Mouse (Mus musculus): ENCODE measurements around the gene Usp54. TPM values are rescaled to one million over a fixed set of nuclear protein-coding genes. Genes with fewer than 3 reads are reported as not detected.

Gene Usp54
- polyA plus RNA-seq, 1 experiment from 2014 or later: 5.5 TPM

DNA sequence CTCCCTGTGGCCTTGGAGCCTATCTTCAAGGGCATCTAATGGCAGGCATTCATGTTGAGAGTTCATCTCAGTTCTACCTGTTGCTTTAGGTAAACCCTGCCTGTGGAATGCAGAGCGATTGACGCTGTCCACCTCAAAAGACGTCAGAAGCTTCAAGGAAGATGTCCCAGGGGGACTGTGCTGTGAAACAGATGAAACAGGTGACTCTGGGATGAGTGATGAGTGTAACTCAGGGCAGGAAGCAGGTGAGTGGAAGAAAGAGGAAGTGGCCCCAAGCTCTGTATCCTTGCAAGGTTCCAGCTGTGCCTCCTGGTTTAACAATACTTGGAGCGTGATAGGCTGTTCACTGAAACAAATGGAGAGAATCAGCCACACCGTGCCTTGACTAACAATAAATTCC is 79.0 kb downstream of the Usp54 start:
- no peak overlapping the region for H3K4me2 ChIP-seq
- no peaks in the 10 kb centered on the region for H3K4me1 ChIP-seq
- 84% methylated on average over 5 of the region's 5 CpGs for WGBS
- no peak for ATAC-seq (ENCODE audit: extremely low read depth, insufficient number of reproducible peaks, low FRiP score, low TSS enrichment)
- H3K9me3 ChIP-seq: no peaks in the 10 kb centered on the region
- H3K27ac ChIP-seq (replicated peaks): no peak overlapping the region
- no peaks in the 10 kb centered on the region for H3K27me3 ChIP-seq (replicated peaks)
- H3K9ac ChIP-seq: no peak overlapping the region
- no peak overlapping the region for H3K4me3 ChIP-seq
- H3K36me3 ChIP-seq: peaks cover 75% of the 10 kb centered on the region

DNA sequence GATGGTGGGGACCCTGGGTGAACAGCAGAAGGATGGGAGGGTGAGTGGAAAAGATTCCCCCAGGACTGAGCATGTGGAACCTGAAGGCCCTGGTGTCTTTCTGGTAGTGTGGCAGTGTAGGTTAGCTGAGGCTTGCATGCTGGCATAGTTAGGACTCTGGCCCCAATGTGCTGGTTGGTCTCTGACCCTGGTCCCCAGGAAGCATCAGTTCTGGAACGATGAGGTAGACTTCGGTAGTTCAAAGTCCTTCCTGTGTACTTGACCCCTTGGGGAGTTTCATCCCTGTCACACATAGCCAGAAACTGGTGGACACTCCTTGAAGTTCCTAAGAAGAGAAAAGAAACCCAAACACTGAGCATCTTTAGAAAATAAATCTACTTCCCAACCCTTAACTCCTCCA is 90.7 kb downstream of the Usp54 start:
- no peak for ATAC-seq (ENCODE audit: extremely low read depth, insufficient number of reproducible peaks, low FRiP score, low TSS enrichment)
- H3K9ac ChIP-seq: no peak overlapping the region
- H3K36me3 ChIP-seq: peaks cover 53% of the 10 kb centered on the region

DNA sequence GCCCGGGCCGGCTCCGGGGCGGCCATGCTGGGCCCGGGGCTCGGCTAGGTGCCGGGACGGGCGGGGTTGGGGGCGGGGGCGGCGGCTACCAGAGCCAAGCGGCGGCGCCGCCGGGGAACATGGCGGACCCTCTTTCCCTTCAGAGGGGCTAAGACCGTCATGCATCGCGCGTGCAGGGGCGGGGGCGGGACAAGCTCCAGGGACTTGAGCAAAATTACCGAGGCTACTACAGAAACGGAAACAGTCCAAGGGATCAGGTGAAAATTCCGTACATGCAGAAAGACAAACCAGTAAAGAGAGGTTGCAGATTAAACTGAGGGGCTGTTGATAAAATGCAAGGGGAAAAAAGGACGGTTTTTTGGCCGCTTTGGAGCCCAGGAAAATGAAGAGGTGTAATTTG is 94.4 kb downstream of the Usp54 start, which contains the start of gene Ppp3cb:
TSS of gene Ppp3cb (minus strand) at position 159 of the 400 bp plus-strand sequence.
- H3K27me3 ChIP-seq (replicated peaks): no peaks in the 10 kb centered on the region
- H3K36me3 ChIP-seq: peaks cover 32% of the 10 kb centered on the region
- under 1% methylated on average over 25 of the region's 29 CpGs for WGBS
- peaks cover 20% of the 10 kb centered on the region for H3K4me1 ChIP-seq
- H3K4me2 ChIP-seq: peak within 1 kb of the TSS; percentile 68
- peak within 1 kb of the TSS; percentile 69 for H3K4me3 ChIP-seq
- peak; percentile 80 for ATAC-seq (ENCODE audit: extremely low read depth, insufficient number of reproducible peaks, low FRiP score, low TSS enrichment)
- H3K9me3 ChIP-seq: no peaks in the 10 kb centered on the region
- peak within 1 kb of the TSS; percentile 87 for H3K9ac ChIP-seq
- peak within 1 kb of the TSS; percentile 97 for H3K27ac ChIP-seq (replicated peaks)

More for the DNA sequence above, 90.7 kb downstream of the Usp54 start:
- no peak overlapping the region for H3K27ac ChIP-seq (replicated peaks)
- peaks cover 6% of the 10 kb centered on the region for H3K4me1 ChIP-seq
- 76% methylated on average over 2 of the region's 2 CpGs for WGBS
- H3K4me2 ChIP-seq: no peak overlapping the region
- no peaks in the 10 kb centered on the region for H3K27me3 ChIP-seq (replicated peaks)
- H3K4me3 ChIP-seq: no peak overlapping the region
- no peaks in the 10 kb centered on the region for H3K9me3 ChIP-seq

DNA sequence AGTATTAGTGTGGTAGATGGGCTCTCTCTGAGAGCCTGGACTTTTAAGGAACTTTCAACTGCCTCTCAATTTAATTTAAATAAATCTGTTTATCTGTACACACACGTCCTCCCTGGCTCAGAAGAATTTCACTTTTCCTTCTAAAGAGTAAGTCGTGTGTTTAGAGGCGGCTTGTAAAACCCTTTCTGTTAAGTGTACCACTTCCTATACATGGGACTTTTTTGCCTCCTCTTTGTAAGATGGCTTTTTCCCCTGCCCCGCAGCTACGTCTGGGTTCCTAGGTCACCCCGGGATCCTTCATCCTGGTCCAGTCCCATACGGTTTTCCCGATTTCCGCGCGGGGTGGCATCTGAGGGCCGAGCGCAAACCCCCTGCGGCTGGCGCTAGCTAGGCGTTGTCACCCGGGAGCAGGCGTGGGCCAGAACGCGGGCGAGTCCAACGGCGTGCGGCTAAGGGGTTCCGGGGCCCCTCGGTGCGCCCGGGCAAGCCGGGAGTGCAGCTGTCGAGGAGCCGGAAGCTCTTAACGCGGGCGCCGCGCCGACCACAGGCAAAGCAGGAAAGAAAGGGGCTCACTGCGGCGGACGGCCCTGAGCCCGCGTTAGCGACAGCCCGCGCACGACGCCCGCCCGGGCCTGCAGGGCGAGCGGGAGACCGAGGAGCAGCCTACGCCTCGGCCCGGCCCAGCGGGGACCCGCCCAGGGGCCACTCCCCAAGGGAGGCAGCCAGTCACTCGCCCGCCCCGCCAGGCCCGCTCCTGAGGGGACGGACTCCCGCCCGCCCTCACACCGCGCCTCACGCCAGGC is 95.1 kb downstream of the Usp54 start:
- H3K9me3 ChIP-seq: no peaks in the 10 kb centered on the region
- H3K27me3 ChIP-seq (replicated peaks): no peaks in the 10 kb centered on the region
- peak overlapping the region; percentile 69 for H3K4me3 ChIP-seq
- WGBS: under 1% methylated on average over 67 of the region's 67 CpGs
- peaks cover 20% of the 10 kb centered on the region for H3K4me1 ChIP-seq
- peak overlapping the region; percentile 97 for H3K27ac ChIP-seq (replicated peaks)
- peaks cover 27% of the 10 kb centered on the region for H3K36me3 ChIP-seq
- peak overlapping the region; percentile 87 for H3K9ac ChIP-seq
- ATAC-seq (ENCODE audit: extremely low read depth, insufficient number of reproducible peaks, low FRiP score, low TSS enrichment): peak; percentile 99
- peak overlapping the region; percentile 68 for H3K4me2 ChIP-seq

DNA sequence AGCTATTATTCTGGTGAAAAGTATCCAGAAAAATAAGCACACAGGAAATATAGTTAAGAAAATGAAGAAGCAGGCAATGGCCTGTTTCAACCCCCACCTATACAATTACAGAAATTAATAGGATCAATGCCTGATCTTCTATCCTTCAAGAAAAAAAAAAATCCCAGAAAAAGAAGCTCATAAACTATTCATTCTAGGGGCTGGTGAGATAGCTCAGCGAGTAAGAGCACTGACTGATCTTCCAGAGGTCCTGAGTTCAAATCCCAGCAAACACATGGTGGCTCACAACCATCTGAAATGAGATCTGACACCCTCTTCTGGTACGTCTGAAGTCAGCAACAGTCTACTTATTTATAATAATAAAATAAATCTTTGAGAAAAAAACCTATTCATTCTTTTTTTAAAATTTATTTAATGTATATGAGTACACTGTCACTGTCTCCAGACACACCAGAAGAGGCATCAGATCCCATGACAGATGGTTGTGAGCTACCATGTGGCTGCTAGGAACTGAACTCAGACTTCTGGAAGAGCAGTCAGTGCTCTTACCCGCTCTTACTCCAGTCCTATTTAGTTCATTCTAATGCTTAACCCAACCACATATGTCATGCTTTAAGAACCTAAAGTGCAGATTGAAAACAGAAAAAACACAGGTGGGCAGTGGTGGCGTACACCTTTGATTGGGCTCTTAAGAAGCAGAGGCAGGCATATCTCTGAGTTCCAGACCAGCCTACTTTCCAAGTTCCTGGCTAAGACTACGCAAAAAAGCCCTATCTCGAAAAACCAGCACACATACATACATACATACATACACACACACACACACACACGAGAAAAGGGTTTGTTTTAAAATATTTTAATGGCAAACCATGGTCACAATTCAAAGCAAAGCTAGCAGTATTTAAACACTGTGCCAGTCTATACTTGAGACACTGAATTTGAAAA is 96.1 kb downstream of the Usp54 start:
- H3K27ac ChIP-seq (replicated peaks): no peak overlapping the region
- peak overlapping the region; percentile 69 for H3K4me3 ChIP-seq
- peak overlapping the region; percentile 87 for H3K9ac ChIP-seq
- WGBS: 58% methylated on average over 7 of the region's 7 CpGs
- peaks cover 20% of the 10 kb centered on the region for H3K4me1 ChIP-seq
- ATAC-seq (ENCODE audit: extremely low read depth, insufficient number of reproducible peaks, low FRiP score, low TSS enrichment): no peak
- no peaks in the 10 kb centered on the region for H3K27me3 ChIP-seq (replicated peaks)
- H3K9me3 ChIP-seq: no peaks in the 10 kb centered on the region
- H3K36me3 ChIP-seq: peaks cover 21% of the 10 kb centered on the region
- H3K4me2 ChIP-seq: peak overlapping the region; percentile 68

DNA sequence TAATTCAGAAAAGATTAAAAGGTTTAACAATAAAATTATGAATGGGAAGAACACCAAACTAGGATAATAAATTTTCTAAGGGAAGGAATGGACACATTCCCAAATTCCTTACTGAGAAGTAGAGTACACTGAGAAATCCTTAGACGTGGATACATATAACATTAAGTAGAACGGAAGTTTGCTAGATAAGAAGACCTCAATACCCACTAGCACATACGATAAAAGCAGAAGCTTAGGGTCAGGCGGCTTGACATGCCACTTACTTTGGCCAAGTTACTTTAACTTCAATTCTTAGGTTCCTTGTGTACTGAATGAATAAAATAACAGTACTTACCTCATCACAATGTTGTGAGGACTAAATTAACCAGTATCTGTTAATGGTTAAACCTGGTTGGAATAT is 111.2 kb downstream of the Usp54 start:
- H3K36me3 ChIP-seq: peaks cover 14% of the 10 kb centered on the region

DNA sequence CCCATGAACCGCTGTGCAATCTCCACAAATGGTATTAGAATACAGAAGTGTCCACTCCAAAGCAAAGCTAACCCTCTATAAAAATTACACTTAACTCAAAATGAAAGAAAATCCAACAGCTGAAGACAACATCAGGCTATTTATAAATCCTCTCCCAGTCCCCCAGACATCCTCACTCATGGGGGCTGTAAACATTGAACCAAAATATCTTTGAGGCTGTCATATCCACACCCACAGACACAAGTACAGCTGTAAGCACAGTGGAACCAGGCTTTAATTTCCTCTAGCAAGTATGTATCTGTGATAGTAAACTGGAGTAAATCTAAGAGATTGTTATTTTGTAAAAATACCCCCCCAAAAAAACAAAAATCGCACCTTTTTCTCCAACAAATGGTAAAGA is 120.7 kb downstream of the Usp54 start:
- no peaks in the 10 kb centered on the region for H3K9me3 ChIP-seq
- H3K36me3 ChIP-seq: peaks cover 61% of the 10 kb centered on the region
- no peak for ATAC-seq (ENCODE audit: extremely low read depth, insufficient number of reproducible peaks, low FRiP score, low TSS enrichment)
- no peaks in the 10 kb centered on the region for H3K27me3 ChIP-seq (replicated peaks)
- no peaks in the 10 kb centered on the region for H3K4me1 ChIP-seq
- H3K4me3 ChIP-seq: no peak overlapping the region
- WGBS: 94% methylated on average over 2 of the region's 2 CpGs
- H3K27ac ChIP-seq (replicated peaks): no peak overlapping the region
- no peak overlapping the region for H3K4me2 ChIP-seq
- H3K9ac ChIP-seq: no peak overlapping the region

More for the DNA sequence above, 111.2 kb downstream of the Usp54 start:
- no peak overlapping the region for H3K27ac ChIP-seq (replicated peaks)
- no peaks in the 10 kb centered on the region for H3K9me3 ChIP-seq
- H3K27me3 ChIP-seq (replicated peaks): no peaks in the 10 kb centered on the region
- no peaks in the 10 kb centered on the region for H3K4me1 ChIP-seq
- H3K9ac ChIP-seq: no peak overlapping the region
- no peak for ATAC-seq (ENCODE audit: extremely low read depth, insufficient number of reproducible peaks, low FRiP score, low TSS enrichment)
- no peak overlapping the region for H3K4me2 ChIP-seq
- no peak overlapping the region for H3K4me3 ChIP-seq
- WGBS: 78% methylated on average over 4 of the region's 4 CpGs

DNA sequence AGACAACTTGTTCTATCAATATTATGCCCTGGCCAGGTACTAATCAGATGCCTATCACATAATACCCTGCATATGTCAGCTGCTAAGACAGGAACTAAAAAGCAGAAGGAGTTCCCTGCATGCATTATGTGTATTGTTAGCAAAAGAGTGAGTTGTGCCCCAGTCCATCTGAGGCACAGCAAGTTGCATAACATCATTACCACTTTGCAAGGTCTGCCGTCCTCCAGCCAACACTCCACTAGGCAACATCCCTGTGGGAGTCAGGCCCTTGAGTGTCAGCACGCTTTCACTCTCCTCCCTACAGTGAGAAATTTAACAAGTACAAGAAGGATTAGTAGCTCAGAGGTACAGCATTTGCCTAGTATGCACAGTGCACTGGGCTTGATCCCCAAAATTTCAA is 132.4 kb downstream of the Usp54 start:
- no peak for ATAC-seq (ENCODE audit: extremely low read depth, insufficient number of reproducible peaks, low FRiP score, low TSS enrichment)
- Histone ChIP-seq H3K4me1 (no peaks in the 10 kb centered on the region), H3K4me3 (no peak overlapping the region), H3K36me3 (peaks cover 41% of the 10 kb centered on the region), H3K27me3 (replicated peaks) (no peaks in the 10 kb centered on the region), H3K4me2 (no peak overlapping the region), H3K27ac (replicated peaks) (no peak overlapping the region), H3K9ac (no peak overlapping the region), H3K9me3 (no peaks in the 10 kb centered on the region)
- 68% methylated on average over 2 of the region's 2 CpGs for WGBS

DNA sequence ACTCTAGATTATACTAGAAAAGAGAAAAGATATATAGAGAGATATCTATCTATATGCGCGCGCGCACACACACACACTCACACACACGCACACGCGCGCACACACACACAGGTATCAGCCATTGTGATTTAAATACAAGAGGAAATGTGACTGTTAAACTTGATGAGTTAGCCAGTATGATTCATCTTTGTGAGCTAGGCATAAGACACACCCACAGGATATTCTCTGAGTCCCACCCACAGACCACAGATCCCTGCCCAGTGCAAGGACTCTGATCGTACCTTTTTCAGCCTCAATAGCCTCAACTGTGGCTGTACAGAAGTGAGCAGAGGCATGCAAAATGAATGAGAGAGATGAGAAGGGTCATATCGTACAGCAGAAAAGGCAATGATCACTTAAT is 137.9 kb downstream of the Usp54 start:
- Histone ChIP-seq H3K9me3 (no peaks in the 10 kb centered on the region), H3K4me3 (no peak overlapping the region), H3K27ac (replicated peaks) (no peak overlapping the region), H3K9ac (no peak overlapping the region), H3K27me3 (replicated peaks) (no peaks in the 10 kb centered on the region), H3K4me1 (no peaks in the 10 kb centered on the region), H3K4me2 (no peak overlapping the region), H3K36me3 (peaks cover 44% of the 10 kb centered on the region)
- 91% methylated on average over 10 of the region's 10 CpGs for WGBS
- no peak for ATAC-seq (ENCODE audit: extremely low read depth, insufficient number of reproducible peaks, low FRiP score, low TSS enrichment)

DNA sequence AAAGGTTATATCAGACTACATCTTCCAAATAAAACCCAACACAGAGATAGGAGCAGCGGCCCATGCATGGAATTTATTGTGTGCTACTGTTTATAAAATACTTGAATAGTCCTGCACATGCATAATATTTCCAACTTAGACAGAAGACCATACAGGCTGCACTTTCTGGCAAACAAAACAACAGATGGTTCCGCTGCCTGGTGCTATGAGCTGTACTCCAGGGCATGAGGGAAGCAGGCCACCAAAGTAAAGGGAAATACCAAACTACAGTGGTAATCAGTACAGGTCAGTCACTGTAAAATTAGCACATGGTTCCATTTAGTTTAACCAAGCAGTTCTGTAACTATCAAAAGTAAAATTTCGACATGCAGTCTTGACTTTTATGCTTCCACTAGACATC is 140.9 kb downstream of the Usp54 start:
- no peak overlapping the region for H3K9ac ChIP-seq
- no peaks in the 10 kb centered on the region for H3K4me1 ChIP-seq
- 91% methylated on average over 3 of the region's 3 CpGs for WGBS
- H3K4me2 ChIP-seq: no peak overlapping the region
- no peaks in the 10 kb centered on the region for H3K27me3 ChIP-seq (replicated peaks)
- peaks cover 58% of the 10 kb centered on the region for H3K36me3 ChIP-seq
- no peak overlapping the region for H3K27ac ChIP-seq (replicated peaks)
- H3K4me3 ChIP-seq: no peak overlapping the region
- ATAC-seq (ENCODE audit: extremely low read depth, insufficient number of reproducible peaks, low FRiP score, low TSS enrichment): no peak
- H3K9me3 ChIP-seq: no peaks in the 10 kb centered on the region

All from heart, embryonic 13.5 days (tissue).